Mouse (Mus musculus): ENCODE data around the gene Rabggta. TPM values are rescaled to one million over a fixed set of nuclear protein-coding genes. Genes with fewer than 3 reads are reported as not detected.

Gene Rabggta
- polyA plus RNA-seq, 1 experiment = 18.4 TPM

- H3K4me2 ChIP-seq (ENCODE audit: low read depth) = no peak overlapping the region
- no peaks in the 10 kb centered on the region for H3K36me3 ChIP-seq (ENCODE audit: control insufficient read depth, insufficient read depth)
- H3ac ChIP-seq (ENCODE audit: control insufficient read depth, insufficient read length) = no peak overlapping the region
- TF ChIP-seq TCF12 (IDR thresholded peaks at IDR 0.05; ENCODE audit: insufficient read depth, poor library complexity, severe bottlenecking) (peak; percentile 83), MYOG (IDR thresholded peaks at IDR 0.05; ENCODE audit: control insufficient read depth in 1 of 3, insufficient read depth in 1 of 3, insufficient read length in 2 of 3, low read depth in 2 of 3) (peak in 2 of 3 experiments; percentile 16 to 27), MYOD1 (IDR thresholded peaks at IDR 0.05; ENCODE audit: control insufficient read depth in 1 of 3, insufficient read length in 2 of 3, low read depth in 2 of 3) (peak; percentile 89 to 91 (median 90)), TCF3 (IDR thresholded peaks at IDR 0.05; ENCODE audit: insufficient read length, low read depth) (peak; percentile 31), MAX (IDR thresholded peaks at IDR 0.05; ENCODE audit: low read depth) (no peak), REST (IDR thresholded peaks at IDR 0.05; ENCODE audit: insufficient read depth, insufficient read length) (no peak)
- H3K79me2 ChIP-seq (ENCODE audit: control insufficient read depth, insufficient read depth) = no peaks in the 10 kb centered on the region
- no peak overlapping the region for H3K4me3 ChIP-seq
- H3K27me3 ChIP-seq (ENCODE audit: control insufficient read depth, insufficient read depth, insufficient read length) = no peaks in the 10 kb centered on the region
Observed at GRCm38 (mm10) chr14:55689433-55689832, 32.6 kb downstream of the Rabggta start.

GRCm38 (mm10) chr14:55682118-55682493, 40.0 kb downstream of the Rabggta start:
- H3K79me2 ChIP-seq (ENCODE audit: control insufficient read depth, insufficient read depth) = no peaks in the 10 kb centered on the region
- no peaks in the 10 kb centered on the region for H3K27me3 ChIP-seq (ENCODE audit: control insufficient read depth, insufficient read depth, insufficient read length)
- H3K4me3 ChIP-seq = peak overlapping the region; percentile 67
- TF ChIP-seq SRF (IDR thresholded peaks at IDR 0.05; ENCODE audit: control insufficient read depth, insufficient read length, low read depth) (no peak), MYOG (IDR thresholded peaks at IDR 0.05; ENCODE audit: control insufficient read depth in 1 of 3, insufficient read depth in 1 of 3, insufficient read length in 2 of 3, low read depth in 2 of 3) (no peak), CEBPB (IDR thresholded peaks at IDR 0.05; ENCODE audit: insufficient read depth, poor library complexity, severe bottlenecking) (no peak), POLR2A (IDR thresholded peaks at IDR 0.05; ENCODE audit: insufficient read length, low read depth) (no peak), USF1 (IDR thresholded peaks at IDR 0.05; ENCODE audit: low read depth) (no peak)
- peak overlapping the region; percentile 6 for H3ac ChIP-seq (ENCODE audit: control insufficient read depth, insufficient read length)
- peaks cover 28% of the 10 kb centered on the region for H3K36me3 ChIP-seq (ENCODE audit: control insufficient read depth, insufficient read depth)
- peak overlapping the region; percentile 95 for H3K4me2 ChIP-seq (ENCODE audit: low read depth)

GRCm38 (mm10) chr14:55681160-55682117, 40.6 kb downstream of the Rabggta start, which contains the start of gene Tinf2:
Tinf2 (minus strand) TSS chr14:55681820.
- H3K36me3 ChIP-seq (ENCODE audit: control insufficient read depth, insufficient read depth) = peaks cover 31% of the 10 kb centered on the region
- H3K4me3 ChIP-seq = peak within 1 kb of the TSS; percentile 67
- no peaks in the 10 kb centered on the region for H3K79me2 ChIP-seq (ENCODE audit: control insufficient read depth, insufficient read depth)
- H3ac ChIP-seq (ENCODE audit: control insufficient read depth, insufficient read length) = peak within 1 kb of the TSS; percentile 6
- TF ChIP-seq MYOG (IDR thresholded peaks at IDR 0.05; ENCODE audit: control insufficient read depth in 1 of 3, insufficient read depth in 1 of 3, insufficient read length in 2 of 3, low read depth in 2 of 3) (peak in 1 of 3 experiments; percentile 42), POLR2A (IDR thresholded peaks at IDR 0.05; ENCODE audit: insufficient read length, low read depth) (peak; percentile 31), MYOD1 (IDR thresholded peaks at IDR 0.05; ENCODE audit: control insufficient read depth in 1 of 3, insufficient read length in 2 of 3, low read depth in 2 of 3) (peak in 1 of 3 experiments; percentile 20), POLR2AphosphoS2 (IDR thresholded peaks at IDR 0.05; ENCODE audit: insufficient read length, low read depth) (peak; percentile 72), E2F4 (IDR thresholded peaks at IDR 0.05; ENCODE audit: insufficient read depth) (peak; percentile 86), MAX (IDR thresholded peaks at IDR 0.05; ENCODE audit: low read depth) (no peak), SRF (IDR thresholded peaks at IDR 0.05; ENCODE audit: control insufficient read depth, insufficient read length, low read depth) (peak; percentile 73), TCF12 (IDR thresholded peaks at IDR 0.05; ENCODE audit: insufficient read depth, poor library complexity, severe bottlenecking) (no peak)
- H3K4me2 ChIP-seq (ENCODE audit: low read depth) = peak within 1 kb of the TSS; percentile 95
- no peaks in the 10 kb centered on the region for H3K27me3 ChIP-seq (ENCODE audit: control insufficient read depth, insufficient read depth, insufficient read length)

- no peak overlapping the region for H3K4me3 ChIP-seq
- H3K79me2 ChIP-seq (ENCODE audit: control insufficient read depth, insufficient read depth) = peaks cover 11% of the 10 kb centered on the region
- no peaks in the 10 kb centered on the region for H3K27me3 ChIP-seq (ENCODE audit: control insufficient read depth, insufficient read depth, insufficient read length)
- H3K36me3 ChIP-seq (ENCODE audit: control insufficient read depth, insufficient read depth) = peaks cover 40% of the 10 kb centered on the region
- TF ChIP-seq POLR2AphosphoS2 (IDR thresholded peaks at IDR 0.05; ENCODE audit: insufficient read length, low read depth) (no peak), TCF12 (IDR thresholded peaks at IDR 0.05; ENCODE audit: insufficient read depth, poor library complexity, severe bottlenecking) (no peak), SRF (IDR thresholded peaks at IDR 0.05; ENCODE audit: control insufficient read depth, insufficient read length, low read depth) (no peak), MYOG (IDR thresholded peaks at IDR 0.05; ENCODE audit: control insufficient read depth in 1 of 3, insufficient read depth in 1 of 3, insufficient read length in 2 of 3, low read depth in 2 of 3) (no peak), E2F4 (IDR thresholded peaks at IDR 0.05; ENCODE audit: insufficient read depth) (no peak), CEBPB (IDR thresholded peaks at IDR 0.05; ENCODE audit: insufficient read depth, poor library complexity, severe bottlenecking) (no peak), MYOD1 (IDR thresholded peaks at IDR 0.05; ENCODE audit: control insufficient read depth in 1 of 3, insufficient read length in 2 of 3, low read depth in 2 of 3) (no peak), USF1 (IDR thresholded peaks at IDR 0.05; ENCODE audit: low read depth) (no peak), POLR2A (IDR thresholded peaks at IDR 0.05; ENCODE audit: insufficient read length, low read depth) (no peak), MAX (IDR thresholded peaks at IDR 0.05; ENCODE audit: low read depth) (no peak), TCF3 (IDR thresholded peaks at IDR 0.05; ENCODE audit: insufficient read length, low read depth) (no peak), REST (IDR thresholded peaks at IDR 0.05; ENCODE audit: insufficient read depth, insufficient read length) (no peak)
- no peak overlapping the region for H3ac ChIP-seq (ENCODE audit: control insufficient read depth, insufficient read length)
- H3K4me2 ChIP-seq (ENCODE audit: low read depth) = no peak overlapping the region
Observed at GRCm38 (mm10) chr14:55677615-55678014, 44.4 kb downstream of the Rabggta start.

All from myocyte (in vitro differentiated cells).